Mouse (Mus musculus): Measurements from ENCODE around the gene Abca1.

GRCm38 (mm10) chr4:53144021-53144420 is 15.7 kb downstream of the Abca1 start:
- no peak for TF ChIP-seq CTCF (IDR thresholded peaks at IDR 0.05; ENCODE audit: low read depth)
- no peak for TF ChIP-seq EP300 (IDR thresholded peaks at IDR 0.05; ENCODE audit: low read depth)

Measured in heart, postnatal 0 days (tissue).